Mouse (Mus musculus): Measurements from ENCODE around the gene Fam102a. TPM values are rescaled to one million over a fixed set of nuclear protein-coding genes. Genes with fewer than 3 reads are reported as not detected.

Fam102a gene
- total RNA-seq, 2 experiments from 2014 or later = 1.8 to 3.1 TPM

GRCm38 (mm10) chr2:32578146-32579046 lies 43.3 kb downstream of the Fam102a start:
- H3K4me3 ChIP-seq = no peak overlapping the region
- peak; percentile 66 for DNase-seq
- H3K27ac ChIP-seq = no peak overlapping the region
- TF ChIP-seq CTCF (IDR thresholded peaks at IDR 0.05) = no peak
- intact Hi-C loops (cut with DNase I) = no loop called here

- TF ChIP-seq CTCF (IDR thresholded peaks at IDR 0.05) = peak; percentile 18; the same call in 1 of the 2 replicates
- Histone ChIP-seq H3K27ac (no peak overlapping the region), H3K4me3 (0 out of 2 replicates have a peak overlapping the region, but pooled peaks have one; percentile 11)
- no peak for DNase-seq
- intact Hi-C loops (cut with DNase I) = no loop called here
Measured at GRCm38 (mm10) chr2:32581450-32582095, 46.4 kb downstream of the Fam102a start.

GRCm38 (mm10) chr2:32582830-32583799 lies 48.0 kb downstream of the Fam102a start:
- peak overlapping the region; percentile 51 for H3K4me3 ChIP-seq
- TF ChIP-seq CTCF (IDR thresholded peaks at IDR 0.05) = no peak
- peak; percentile 78 for DNase-seq
- H3K27ac ChIP-seq = no peak overlapping the region
- intact Hi-C loops (cut with DNase I) = loop anchor here (1.0 kb wide), 1 partner anchor 20 kb away; no protein-coding TSS in a partner anchor

DNA sequence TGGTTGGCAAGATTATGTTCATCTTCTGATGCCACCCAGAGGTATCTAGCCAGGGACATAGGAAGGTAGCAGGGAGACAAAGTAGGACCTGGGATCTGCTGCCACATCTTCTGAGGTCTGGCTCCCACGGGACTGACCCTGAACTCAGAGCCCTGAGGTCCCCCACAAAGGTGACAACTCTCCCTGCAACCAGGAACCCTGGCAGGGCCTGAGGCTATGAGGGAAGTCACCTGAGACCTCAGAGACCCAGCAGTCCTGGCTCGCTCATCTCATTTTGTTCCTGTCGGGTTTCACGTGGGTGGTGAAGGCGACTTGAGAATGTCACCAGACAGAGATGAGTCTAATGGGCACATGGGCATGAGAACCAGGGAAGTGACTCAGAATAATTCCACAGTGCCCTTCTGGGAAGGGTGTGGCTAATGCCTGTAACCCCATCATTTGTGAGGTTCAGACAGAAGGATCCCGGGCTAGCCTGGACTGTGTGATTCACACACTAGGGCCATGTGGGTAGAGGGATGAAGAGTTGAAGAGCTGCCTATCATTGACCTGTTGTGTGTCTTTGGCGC lies 50.1 kb downstream of the Fam102a start:
- H3K27ac ChIP-seq = no peak overlapping the region
- no peak for TF ChIP-seq CTCF (IDR thresholded peaks at IDR 0.05)
- intact Hi-C loops (cut with DNase I) = no loop called here
- no peak for DNase-seq
- H3K4me3 ChIP-seq = no peak overlapping the region

DNA sequence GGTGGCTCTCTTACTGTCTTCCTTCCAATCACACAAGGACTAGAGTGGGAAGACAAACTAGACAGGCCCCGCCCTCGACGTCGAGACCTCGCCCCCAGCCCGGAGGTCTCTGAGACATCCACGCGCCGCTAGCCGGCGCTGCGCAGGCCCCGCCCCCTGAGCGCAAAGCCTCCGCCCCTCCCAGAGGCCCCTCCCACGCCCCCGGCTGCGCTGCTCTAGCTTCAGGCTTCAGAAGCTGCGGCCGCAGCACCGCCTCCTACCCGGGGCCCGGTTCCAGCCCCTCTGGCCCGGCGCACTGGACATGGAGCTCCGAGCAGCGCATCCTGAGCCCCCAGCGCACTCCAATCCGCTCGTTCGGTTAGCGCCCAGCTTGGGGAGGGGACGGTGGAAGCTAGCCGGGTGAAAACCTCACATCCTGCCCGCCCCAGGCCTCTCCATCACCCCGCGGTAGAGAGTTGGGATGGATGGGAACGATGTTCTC lies 51.8 kb downstream of the Fam102a start, which contains the start of gene St6galnac4:
St6galnac4 (plus strand) TSS at position 225 of the 481 bp plus-strand sequence.
- H3K4me3 ChIP-seq = peak within 1 kb of the TSS; percentile 86
- intact Hi-C loops (cut with DNase I) = no loop called here
- TF ChIP-seq CTCF (IDR thresholded peaks at IDR 0.05) = peak; percentile 55
- H3K27ac ChIP-seq = peak within 1 kb of the TSS; percentile 90
- peak; percentile 95 for DNase-seq

DNA sequence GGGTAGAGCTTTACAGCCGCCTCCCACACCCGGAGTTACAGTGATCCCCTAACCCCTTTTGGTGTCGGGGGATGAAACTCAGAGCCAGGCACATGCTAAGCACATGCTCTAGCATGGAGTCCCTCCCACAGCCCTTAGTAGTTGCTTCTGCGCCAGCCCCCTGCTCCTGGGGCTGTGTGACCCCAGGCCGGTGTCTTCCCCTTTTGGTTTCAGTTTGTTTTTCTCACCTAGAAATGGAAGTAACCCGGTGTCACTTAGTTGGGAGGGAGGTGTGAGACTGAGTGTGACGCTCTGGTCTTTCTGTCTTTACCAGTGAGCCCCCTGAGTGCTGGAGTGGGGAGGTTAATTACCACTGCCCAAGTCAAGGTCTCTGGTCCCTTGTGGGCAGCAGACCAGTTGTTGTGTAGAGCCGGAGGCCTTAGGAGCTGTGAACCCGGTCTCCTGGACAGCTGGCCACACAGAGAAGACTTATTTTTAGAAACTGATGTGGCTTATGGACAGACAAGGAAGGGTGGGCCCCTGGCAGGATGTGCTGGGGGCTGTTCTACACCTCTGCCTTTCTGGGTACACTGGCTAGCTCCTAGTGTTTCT lies 52.7 kb downstream of the Fam102a start:
- intact Hi-C loops (cut with DNase I) = no loop called here
- H3K27ac ChIP-seq = peak overlapping the region; percentile 90
- peak overlapping the region; percentile 86 for H3K4me3 ChIP-seq
- DNase-seq = peak; percentile 72
- TF ChIP-seq CTCF (IDR thresholded peaks at IDR 0.05) = no peak

- TF ChIP-seq CTCF (IDR thresholded peaks at IDR 0.05) = no peak
- peak overlapping the region; percentile 90 for H3K27ac ChIP-seq
- H3K4me3 ChIP-seq = peak overlapping the region; percentile 86
- peak; percentile 61 for DNase-seq
- intact Hi-C loops (cut with DNase I) = no loop called here
Measured at GRCm38 (mm10) chr2:32589213-32589795, 54.2 kb downstream of the Fam102a start.

DNA sequence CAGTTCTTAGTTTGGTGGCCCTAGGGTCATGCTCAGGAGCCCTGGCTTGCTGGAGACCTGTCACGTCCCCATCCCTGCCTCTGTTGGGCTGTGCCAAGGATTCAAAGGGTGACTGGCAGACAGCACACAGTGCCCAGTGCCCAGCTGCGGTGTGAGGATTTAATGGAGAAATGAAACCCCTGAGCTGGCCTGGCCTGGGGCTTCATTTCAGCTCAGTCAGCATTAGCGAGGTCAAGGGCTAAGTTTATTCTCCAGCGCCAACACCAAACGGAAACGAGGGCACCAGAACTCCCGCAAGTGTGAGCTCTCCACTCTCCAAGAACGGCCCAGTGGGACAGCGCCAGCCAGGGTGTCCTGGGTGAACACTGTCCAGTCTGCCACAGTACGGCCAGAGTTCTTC lies 55.1 kb downstream of the Fam102a start:
- Histone ChIP-seq H3K4me3 (peak overlapping the region; percentile 86), H3K27ac (peak overlapping the region; percentile 90)
- TF ChIP-seq CTCF (IDR thresholded peaks at IDR 0.05) = no peak
- DNase-seq = peak; percentile 85
- intact Hi-C loops (cut with DNase I) = no loop called here

DNA sequence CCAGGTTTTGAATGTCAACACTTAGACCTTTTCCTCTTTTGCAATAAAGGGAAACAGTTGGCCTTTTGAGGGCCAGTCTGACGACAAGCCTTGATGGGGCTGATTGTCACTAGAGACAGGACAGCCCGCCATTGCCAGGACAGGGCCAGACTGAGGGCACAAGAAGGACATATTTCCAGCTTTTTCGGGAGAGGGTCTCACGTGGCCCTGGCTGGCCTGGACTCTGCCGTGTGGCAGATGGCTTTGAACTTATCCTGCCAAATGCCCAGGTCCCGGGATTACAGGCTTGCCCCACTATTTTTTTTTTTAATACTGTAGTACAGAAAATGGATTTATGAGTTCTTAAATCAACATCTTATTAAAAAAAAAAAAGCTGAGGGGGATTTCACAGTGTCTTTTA lies 56.1 kb downstream of the Fam102a start:
- no peak for DNase-seq
- intact Hi-C loops (cut with DNase I) = no loop called here
- no peak overlapping the region; the same call in 1 of the 2 replicates for H3K27ac ChIP-seq
- no peak for TF ChIP-seq CTCF (IDR thresholded peaks at IDR 0.05)
- H3K4me3 ChIP-seq = no peak overlapping the region

- intact Hi-C loops (cut with DNase I) = no loop called here
- Histone ChIP-seq H3K4me3 (no peak overlapping the region), H3K27ac (peak overlapping the region; percentile 75)
- DNase-seq = peak; percentile 64
- no peak for TF ChIP-seq CTCF (IDR thresholded peaks at IDR 0.05)
Measured at GRCm38 (mm10) chr2:32596725-32597124, 61.6 kb downstream of the Fam102a start.

DNA sequence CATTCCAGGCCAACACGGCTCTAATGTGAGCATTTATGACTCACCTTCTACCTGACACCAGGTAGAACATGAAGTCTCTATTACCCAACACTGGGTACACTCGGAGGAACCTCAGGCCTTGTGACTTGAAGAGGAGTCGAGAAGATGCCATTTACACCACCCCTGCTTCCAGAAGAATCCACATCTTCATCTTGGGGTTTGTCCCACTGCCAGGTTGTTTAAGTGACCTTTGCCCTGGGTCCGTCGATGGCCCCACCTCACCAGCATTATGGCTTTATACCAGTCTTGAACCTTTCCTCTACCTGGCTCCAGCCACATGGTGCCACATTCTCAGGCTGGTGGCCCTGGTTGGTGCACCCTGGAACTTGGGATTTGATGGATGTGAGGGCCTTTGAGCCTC lies 62.1 kb downstream of the Fam102a start:
- no peak overlapping the region for H3K4me3 ChIP-seq
- H3K27ac ChIP-seq = peak overlapping the region; percentile 75
- TF ChIP-seq CTCF (IDR thresholded peaks at IDR 0.05) = no peak
- intact Hi-C loops (cut with DNase I) = no loop called here
- no peak for DNase-seq
